Mouse (Mus musculus): ENCODE measurements around the gene Pus7l. TPM values are rescaled to one million over a fixed set of nuclear protein-coding genes. Genes with fewer than 3 reads are reported as not detected.

Pus7l gene
- polyA plus RNA-seq, 1 experiment, result 4.5 TPM

DNA sequence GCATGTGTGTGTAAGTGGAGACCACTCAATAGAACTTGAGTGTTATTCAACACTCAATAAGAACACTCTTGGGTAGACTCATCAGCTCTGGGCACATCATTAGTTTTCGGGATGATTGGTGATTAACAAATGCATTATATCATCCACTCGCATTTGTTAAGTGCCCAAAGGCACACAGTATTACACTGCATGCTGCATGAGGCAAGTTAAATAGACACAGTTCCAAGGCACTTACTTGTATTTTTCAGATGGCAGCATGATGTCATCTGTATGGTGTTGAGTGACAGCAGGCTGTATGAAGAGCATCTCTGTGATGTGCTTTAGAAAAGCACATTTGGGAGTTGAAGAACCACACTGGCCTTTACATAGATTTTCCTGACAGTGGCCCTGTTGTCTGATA is 60.8 kb downstream of the Pus7l start:
- TF ChIP-seq CTCF (IDR thresholded peaks at IDR 0.05; ENCODE audit: control insufficient read depth, insufficient read depth, insufficient replicate concordance, low read depth, low read length) (no peak), POLR2A (IDR thresholded peaks at IDR 0.05; ENCODE audit: control insufficient read depth, low read depth, low read length) (no peak)
- no peak overlapping the region for H3K4me3 ChIP-seq (ENCODE audit: control insufficient read depth, low read depth, low read length)
- no peaks in the 10 kb centered on the region for H3K27me3 ChIP-seq (ENCODE audit: control insufficient read depth, insufficient read depth, low read length)
- H3K27ac ChIP-seq (ENCODE audit: control insufficient read depth, insufficient read depth, low read depth, low read length), result no peak overlapping the region
- no peaks in the 10 kb centered on the region for H3K4me1 ChIP-seq (ENCODE audit: control insufficient read depth, insufficient read depth, low read length)
- H3K36me3 ChIP-seq (ENCODE audit: control insufficient read depth, insufficient read depth, low read length), result no peaks in the 10 kb centered on the region

DNA sequence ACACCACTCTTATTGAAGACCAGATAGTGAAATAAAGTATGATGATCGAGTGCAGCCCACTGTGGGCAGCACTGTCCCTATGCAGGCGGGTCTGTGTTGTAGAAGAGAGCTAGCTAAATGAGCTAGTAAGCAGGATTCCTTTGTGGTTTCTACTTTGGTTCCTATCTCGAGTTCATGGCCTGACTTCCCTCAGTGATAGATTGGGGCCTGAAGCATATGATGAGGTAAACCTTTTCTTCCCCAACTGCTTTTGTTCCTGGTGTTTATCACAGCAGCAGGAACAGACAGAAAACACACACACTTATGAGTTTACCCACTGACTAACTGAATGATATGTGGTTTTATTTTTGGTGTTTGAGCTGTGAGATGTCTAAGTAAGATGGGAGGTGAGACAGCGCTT is 62.6 kb downstream of the Pus7l start:
- Histone ChIP-seq H3K36me3 (ENCODE audit: control insufficient read depth, insufficient read depth, low read length) (no peaks in the 10 kb centered on the region), H3K27ac (ENCODE audit: control insufficient read depth, insufficient read depth, low read depth, low read length) (no peak overlapping the region), H3K27me3 (ENCODE audit: control insufficient read depth, insufficient read depth, low read length) (no peaks in the 10 kb centered on the region), H3K4me1 (ENCODE audit: control insufficient read depth, insufficient read depth, low read length) (no peaks in the 10 kb centered on the region), H3K4me3 (ENCODE audit: control insufficient read depth, low read depth, low read length) (no peak overlapping the region)
- TF ChIP-seq POLR2A (IDR thresholded peaks at IDR 0.05; ENCODE audit: control insufficient read depth, low read depth, low read length), result no peak
- TF ChIP-seq CTCF (IDR thresholded peaks at IDR 0.05; ENCODE audit: control insufficient read depth, insufficient read depth, insufficient replicate concordance, low read depth, low read length), result no peak

DNA sequence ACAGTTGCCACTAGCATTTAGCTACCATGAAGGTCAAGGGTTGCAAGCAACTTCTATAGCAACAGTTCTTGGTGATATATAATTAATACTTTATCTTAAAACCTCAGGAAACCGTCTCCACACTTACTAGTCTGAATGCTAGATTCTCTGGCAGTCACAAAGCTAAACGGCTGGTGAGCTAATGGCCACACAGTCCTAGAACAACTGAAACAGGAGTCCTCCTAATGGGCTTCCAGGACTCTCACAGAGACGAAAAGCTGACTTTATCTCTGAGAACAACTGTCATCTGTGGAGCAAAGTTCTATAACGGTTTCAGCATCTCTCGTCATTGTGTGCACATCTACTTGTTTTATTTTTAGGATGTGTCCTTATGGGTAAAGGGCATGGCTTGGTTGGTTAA is 63.1 kb downstream of the Pus7l start:
- no peak overlapping the region for H3K27ac ChIP-seq (ENCODE audit: control insufficient read depth, insufficient read depth, low read depth, low read length)
- H3K36me3 ChIP-seq (ENCODE audit: control insufficient read depth, insufficient read depth, low read length), result no peaks in the 10 kb centered on the region
- H3K4me3 ChIP-seq (ENCODE audit: control insufficient read depth, low read depth, low read length), result no peak overlapping the region
- H3K4me1 ChIP-seq (ENCODE audit: control insufficient read depth, insufficient read depth, low read length), result no peaks in the 10 kb centered on the region
- no peaks in the 10 kb centered on the region for H3K27me3 ChIP-seq (ENCODE audit: control insufficient read depth, insufficient read depth, low read length)
- TF ChIP-seq CTCF (IDR thresholded peaks at IDR 0.05; ENCODE audit: control insufficient read depth, insufficient read depth, insufficient replicate concordance, low read depth, low read length), result no peak
- no peak for TF ChIP-seq POLR2A (IDR thresholded peaks at IDR 0.05; ENCODE audit: control insufficient read depth, low read depth, low read length)

DNA sequence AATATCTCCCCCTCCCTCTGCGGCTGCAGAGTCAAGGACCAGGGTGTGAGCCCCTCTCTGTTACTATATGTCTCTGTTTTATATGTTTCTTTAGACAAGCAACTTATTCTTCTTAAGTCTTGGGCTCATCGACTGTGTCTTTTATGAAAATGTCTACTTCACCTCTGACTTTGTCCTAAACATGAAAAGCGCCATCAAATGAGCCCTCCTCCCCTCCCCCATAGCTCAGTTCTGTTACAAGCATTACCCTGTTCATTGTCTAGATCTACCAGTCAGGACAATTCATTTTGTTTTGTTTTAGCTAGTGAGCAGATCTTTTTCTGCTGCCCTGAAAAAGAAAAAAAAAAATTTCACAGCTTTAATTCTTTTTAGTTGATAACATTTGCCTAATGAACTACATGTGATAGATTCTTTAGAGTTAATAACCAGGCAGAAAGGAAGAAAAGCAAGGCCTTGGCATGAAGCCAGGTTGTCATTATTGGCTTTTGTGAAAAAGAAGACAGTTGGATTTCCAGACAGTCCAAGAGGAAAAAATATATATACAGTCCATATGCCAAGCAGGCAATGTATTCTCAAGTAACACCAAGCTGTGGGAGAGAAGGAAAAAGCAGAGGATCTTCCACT is 63.7 kb downstream of the Pus7l start:
- Histone ChIP-seq H3K36me3 (ENCODE audit: control insufficient read depth, insufficient read depth, low read length) (no peaks in the 10 kb centered on the region), H3K4me1 (ENCODE audit: control insufficient read depth, insufficient read depth, low read length) (no peaks in the 10 kb centered on the region), H3K4me3 (ENCODE audit: control insufficient read depth, low read depth, low read length) (no peak overlapping the region), H3K27me3 (ENCODE audit: control insufficient read depth, insufficient read depth, low read length) (no peaks in the 10 kb centered on the region), H3K27ac (ENCODE audit: control insufficient read depth, insufficient read depth, low read depth, low read length) (no peak overlapping the region)
- TF ChIP-seq CTCF (IDR thresholded peaks at IDR 0.05; ENCODE audit: control insufficient read depth, insufficient read depth, insufficient replicate concordance, low read depth, low read length) (no peak), POLR2A (IDR thresholded peaks at IDR 0.05; ENCODE audit: control insufficient read depth, low read depth, low read length) (no peak)

DNA sequence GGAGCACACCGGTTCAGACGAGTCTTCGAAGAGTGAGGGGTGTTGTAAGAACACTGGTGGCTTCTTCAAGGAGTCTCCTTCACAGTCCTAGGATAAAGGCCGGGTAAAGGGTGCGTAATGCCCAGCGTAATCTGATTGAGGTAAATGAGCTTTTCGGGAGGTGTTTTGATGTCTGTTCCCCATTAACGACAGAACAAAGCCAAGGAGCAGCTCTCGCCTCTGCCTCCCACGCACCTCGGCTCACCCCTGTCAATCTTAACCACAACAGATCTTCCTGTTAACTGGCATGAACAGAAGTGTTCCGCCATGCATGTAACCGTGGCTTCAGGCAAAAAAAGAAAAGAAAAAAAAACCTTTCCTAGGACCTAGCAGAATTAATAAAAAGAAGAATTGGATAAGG is 64.6 kb downstream of the Pus7l start:
- Histone ChIP-seq H3K36me3 (ENCODE audit: control insufficient read depth, insufficient read depth, low read length) (no peaks in the 10 kb centered on the region), H3K4me1 (ENCODE audit: control insufficient read depth, insufficient read depth, low read length) (no peaks in the 10 kb centered on the region), H3K4me3 (ENCODE audit: control insufficient read depth, low read depth, low read length) (no peak overlapping the region), H3K27ac (ENCODE audit: control insufficient read depth, insufficient read depth, low read depth, low read length) (no peak overlapping the region), H3K27me3 (ENCODE audit: control insufficient read depth, insufficient read depth, low read length) (no peaks in the 10 kb centered on the region)
- no peak for TF ChIP-seq CTCF (IDR thresholded peaks at IDR 0.05; ENCODE audit: control insufficient read depth, insufficient read depth, insufficient replicate concordance, low read depth, low read length)
- TF ChIP-seq POLR2A (IDR thresholded peaks at IDR 0.05; ENCODE audit: control insufficient read depth, low read depth, low read length), result no peak

DNA sequence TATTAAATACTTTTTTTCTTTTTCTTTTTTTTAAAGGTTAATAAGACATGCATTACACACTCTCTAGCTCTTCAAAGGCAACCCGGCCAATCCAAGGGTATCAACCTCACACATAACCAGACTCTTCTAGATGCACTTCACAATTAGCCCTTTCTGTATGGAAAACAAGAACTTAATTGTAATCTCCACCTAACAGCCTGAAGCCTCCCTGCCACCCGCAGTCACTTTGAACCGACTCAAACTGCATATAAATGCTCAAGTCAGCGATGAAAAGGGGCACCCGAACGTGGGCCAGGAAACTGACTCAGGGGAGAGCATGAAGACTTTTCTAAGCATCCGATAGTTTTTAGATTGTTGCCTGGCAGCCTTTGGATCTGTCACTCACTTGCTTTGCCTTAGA is 66.1 kb downstream of the Pus7l start:
- no peak overlapping the region for H3K4me3 ChIP-seq (ENCODE audit: control insufficient read depth, low read depth, low read length)
- no peaks in the 10 kb centered on the region for H3K4me1 ChIP-seq (ENCODE audit: control insufficient read depth, insufficient read depth, low read length)
- no peaks in the 10 kb centered on the region for H3K27me3 ChIP-seq (ENCODE audit: control insufficient read depth, insufficient read depth, low read length)
- no peak overlapping the region for H3K27ac ChIP-seq (ENCODE audit: control insufficient read depth, insufficient read depth, low read depth, low read length)
- no peaks in the 10 kb centered on the region for H3K36me3 ChIP-seq (ENCODE audit: control insufficient read depth, insufficient read depth, low read length)
- TF ChIP-seq POLR2A (IDR thresholded peaks at IDR 0.05; ENCODE audit: control insufficient read depth, low read depth, low read length) (no peak), CTCF (IDR thresholded peaks at IDR 0.05; ENCODE audit: control insufficient read depth, insufficient read depth, insufficient replicate concordance, low read depth, low read length) (no peak)

GRCm38 (mm10) chr15:94475975-94476374 is 67.4 kb downstream of the Pus7l start:
- Histone ChIP-seq H3K36me3 (ENCODE audit: control insufficient read depth, insufficient read depth, low read length) (no peaks in the 10 kb centered on the region), H3K4me1 (ENCODE audit: control insufficient read depth, insufficient read depth, low read length) (no peaks in the 10 kb centered on the region), H3K27ac (ENCODE audit: control insufficient read depth, insufficient read depth, low read depth, low read length) (no peak overlapping the region), H3K4me3 (ENCODE audit: control insufficient read depth, low read depth, low read length) (no peak overlapping the region), H3K27me3 (ENCODE audit: control insufficient read depth, insufficient read depth, low read length) (no peaks in the 10 kb centered on the region)
- no peak for TF ChIP-seq POLR2A (IDR thresholded peaks at IDR 0.05; ENCODE audit: control insufficient read depth, low read depth, low read length)

Other genes with a start within 250 kb of the Pus7l start
- gene Adamts20, start 78.1 kb downstream of the Pus7l start, polyA plus RNA-seq (2012; rRNA removed), result 1.4 and 1.5 TPM in 2 replicates
- gene Irak4, start 96 bp upstream of the Pus7l start, polyA plus RNA-seq (2012; rRNA removed), result 4.7 and 5.1 TPM in 2 replicates
- 10.1 and 11.5 TPM in 2 replicates for gene Twf1, start 46.3 kb upstream of the Pus7l start, polyA plus RNA-seq (2012; rRNA removed)
- 0.47 and 0.65 TPM in 2 replicates for gene Tmem117, start 85.7 kb upstream of the Pus7l start, polyA plus RNA-seq (2012; rRNA removed)